Mouse (Mus musculus): ENCODE measurements around the gene Gpr135.
"Not testable (repeated sequence)": the region's sequence is repeated elsewhere in the genome, so short reads cannot be mapped to it uniquely, and the experiment has no call there.

Gpr135 gene

GRCm38 (mm10) chr12:72050821-72051220, 20.1 kb downstream of the Gpr135 start:
- no peak for DNase-seq

DNA sequence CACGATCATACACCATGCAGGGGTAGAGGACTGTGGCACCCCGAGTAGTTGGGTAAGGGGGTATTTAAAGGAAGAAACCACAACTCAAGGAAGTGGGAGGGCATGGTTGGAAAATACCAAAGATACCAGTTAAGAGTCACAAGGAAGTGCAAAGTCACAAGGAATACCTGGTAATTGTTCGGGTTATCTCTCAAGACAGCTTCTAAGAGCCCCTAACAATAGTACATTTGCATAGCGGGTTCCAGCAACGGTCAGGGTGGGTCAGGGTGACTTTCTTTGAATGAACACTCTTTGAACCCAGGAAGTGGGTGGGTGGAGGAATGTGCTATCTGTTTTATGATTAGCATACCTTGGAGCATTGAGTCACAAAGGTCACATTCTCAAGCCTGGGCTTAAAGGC, 20.8 kb downstream of the Gpr135 start:
- not testable (repeated sequence) for DNase-seq

GRCm38 (mm10) chr12:72047513-72047912, 23.4 kb downstream of the Gpr135 start:
- no peak for DNase-seq

GRCm38 (mm10) chr12:72041238-72041637, 29.7 kb downstream of the Gpr135 start:
- no peak for DNase-seq

- no peak for DNase-seq
Measured at GRCm38 (mm10) chr12:72039501-72039900, 31.4 kb downstream of the Gpr135 start.

- no peak for DNase-seq
Measured at GRCm38 (mm10) chr12:72038866-72039265, 32.1 kb downstream of the Gpr135 start.

DNA sequence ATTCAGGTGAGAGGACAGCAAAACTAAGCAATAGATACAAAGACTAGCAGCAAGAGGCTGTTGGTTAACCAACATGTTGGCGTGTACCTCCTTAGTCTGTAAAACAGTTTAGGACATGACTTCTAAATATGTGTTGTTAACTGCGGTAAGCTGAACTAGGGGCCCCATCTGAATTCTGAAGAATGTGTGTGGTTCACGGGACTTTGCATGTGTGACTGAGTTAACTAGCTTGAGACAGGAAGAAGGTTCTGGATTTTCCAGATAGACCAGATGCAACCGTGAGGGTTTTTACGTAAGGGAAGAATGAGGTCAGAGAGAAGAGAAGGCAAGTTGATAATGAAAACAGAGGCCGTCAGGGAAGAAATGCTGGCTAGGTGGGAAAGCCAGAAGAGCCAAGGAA, 33.9 kb downstream of the Gpr135 start:
- DNase-seq = no peak

DNA sequence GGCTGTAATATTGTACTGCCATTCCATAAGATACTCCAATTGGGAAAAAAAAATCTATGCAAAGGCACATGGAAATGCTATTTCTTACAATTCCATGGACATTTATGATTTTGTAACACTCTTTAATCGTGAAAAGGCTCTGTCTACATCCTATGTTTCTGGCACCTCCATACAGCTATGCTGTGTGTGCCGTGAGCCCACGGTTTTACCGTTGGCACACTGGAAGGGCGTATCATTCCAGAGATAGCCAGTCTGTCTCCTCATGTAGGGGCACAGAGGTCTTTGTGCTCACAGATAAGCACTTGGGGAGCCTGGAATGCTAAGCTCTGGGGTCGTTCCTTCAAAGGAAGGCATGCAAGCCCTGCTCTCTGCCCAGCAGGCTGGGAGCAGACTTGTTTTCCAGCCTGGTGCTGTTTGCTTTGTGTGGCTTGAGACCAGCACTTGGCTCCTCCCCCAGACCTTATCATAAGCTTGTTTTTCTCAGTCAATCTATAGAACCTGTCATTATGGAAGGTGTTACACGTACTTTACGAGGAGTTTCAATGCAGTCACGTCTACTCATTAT, 34.7 kb downstream of the Gpr135 start:
- DNase-seq = no peak

GRCm38 (mm10) chr12:72031794-72032193, 39.1 kb downstream of the Gpr135 start:
- no peak for DNase-seq

DNA sequence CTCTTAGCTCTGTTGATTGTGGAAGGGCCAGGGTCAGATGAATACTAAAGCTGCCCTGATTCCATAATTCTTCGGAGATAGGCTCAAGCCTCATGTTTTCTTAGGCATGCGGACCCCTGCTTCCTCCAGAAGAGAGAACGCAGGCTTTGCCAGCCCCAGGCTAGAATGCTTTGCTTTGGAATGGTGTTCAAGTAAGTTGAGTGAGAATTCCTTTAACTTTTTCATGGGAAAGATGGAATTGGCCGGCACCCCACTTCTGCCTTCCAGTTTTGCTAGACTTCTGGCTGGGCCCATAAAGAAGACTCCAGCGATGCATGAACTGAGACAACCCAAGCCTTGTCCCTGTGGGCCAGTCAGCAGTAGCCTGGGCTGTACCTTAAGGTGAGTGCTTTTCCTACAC, 39.8 kb downstream of the Gpr135 start:
- DNase-seq = no peak

- DNase-seq = no peak
Measured at GRCm38 (mm10) chr12:72025275-72025795, 45.6 kb downstream of the Gpr135 start.

DNA sequence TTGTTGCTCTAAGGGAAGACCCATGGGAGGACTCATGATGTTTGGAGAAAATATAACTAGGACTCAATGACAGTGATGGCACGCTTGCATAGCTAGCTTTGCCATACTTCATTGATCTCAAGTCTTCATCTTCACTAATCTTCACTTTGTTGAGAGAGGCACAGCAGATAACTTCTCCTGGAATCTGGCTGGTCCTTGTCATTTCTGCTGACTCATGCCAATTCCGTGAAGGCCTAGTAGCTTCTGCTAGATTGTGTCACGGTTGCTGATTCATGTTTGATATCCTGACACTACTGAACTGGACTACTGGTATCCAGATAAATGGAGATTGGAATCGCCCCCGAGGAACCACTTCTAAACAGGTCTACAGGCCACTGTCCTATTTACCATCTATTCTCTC, 47.4 kb downstream of the Gpr135 start:
- DNase-seq = no peak

DNA sequence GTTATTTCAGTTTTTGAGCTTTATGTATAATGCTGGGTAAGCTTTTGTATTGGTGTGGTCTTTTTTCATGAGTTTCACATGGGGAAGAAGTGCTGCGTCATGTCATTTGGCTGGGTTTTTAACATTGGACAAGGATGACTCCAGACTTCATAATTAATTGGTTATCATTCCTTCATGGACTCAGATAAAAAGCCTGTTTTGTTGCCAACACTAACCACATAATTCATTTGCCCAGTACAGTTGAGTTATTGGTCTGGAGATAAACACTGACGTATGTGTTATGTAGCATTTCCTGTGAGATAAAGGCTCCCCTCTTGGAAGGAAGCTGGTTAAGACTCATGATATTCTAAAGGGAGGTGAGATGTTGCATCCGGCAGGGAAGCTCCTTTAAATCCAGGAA, 48.1 kb downstream of the Gpr135 start:
- DNase-seq = no peak

DNA sequence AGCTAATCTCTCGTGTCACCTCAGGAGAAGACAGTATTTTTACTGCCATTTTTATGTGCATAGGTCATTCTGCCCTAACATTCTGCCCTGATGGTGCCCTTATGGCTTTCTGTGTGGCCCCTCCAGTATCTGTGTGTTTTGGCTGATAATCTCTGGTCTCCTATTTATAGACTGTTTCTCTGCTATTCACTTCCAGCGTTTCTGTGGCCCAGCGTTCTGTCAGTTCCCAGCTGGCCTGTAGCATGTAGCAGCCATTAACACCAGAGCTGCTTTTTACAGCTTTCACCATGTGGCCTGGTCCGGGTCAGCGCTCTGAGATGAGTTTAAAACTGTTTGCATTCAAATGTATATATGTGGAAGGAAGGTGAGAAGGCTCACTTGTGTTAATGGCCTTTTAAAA, 49.4 kb downstream of the Gpr135 start:
- no peak for DNase-seq

DNA sequence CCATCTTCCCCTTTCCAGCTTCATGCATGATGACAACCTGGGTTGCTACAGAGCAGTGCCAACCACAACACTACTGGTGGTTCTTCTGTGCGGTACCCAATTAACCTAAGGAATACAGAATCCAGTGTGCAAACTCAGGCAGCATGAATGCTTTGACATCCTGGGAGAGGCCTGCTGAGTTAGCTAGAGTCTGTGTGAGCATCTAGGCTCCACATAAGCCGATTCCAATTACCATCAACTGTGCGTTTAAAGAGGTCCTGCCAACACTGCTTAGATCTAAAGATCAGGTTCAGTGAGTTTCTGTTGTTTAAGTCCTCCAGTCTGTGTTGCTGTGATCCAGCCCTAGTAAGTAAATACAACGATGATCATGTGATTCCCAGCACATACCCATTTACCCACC, 50.6 kb downstream of the Gpr135 start:
- DNase-seq = no peak

All from right cerebral cortex, postnatal 14 days (tissue).